Mouse (Mus musculus) left cerebral cortex, postnatal 4 days (tissue): ENCODE data around the gene Slc39a1. TPM values are rescaled to one million over a fixed set of nuclear protein-coding genes. Genes with fewer than 3 reads are reported as not detected.
"Not testable (repeated sequence)": the region's sequence is repeated elsewhere in the genome, so short reads cannot be mapped to it uniquely, and the experiment has no call there.

Experiments
- DNase-seq: peaks from one replicate; pipeline ENCODE4 v3.0.0-alpha.2; 2022
- intact Hi-C: fragments of 180-260 bp; cut with DNase I; formaldehyde crosslinking; loops from one replicate; pipeline ENCODE4 v1.15.1; 2025
- total RNA-seq, 2 experiments: library from RNA; stranded (reverse); gene quantifications; 2 replicates each; pipeline ENCODE4 v1.2.3; 2021

Gene Slc39a1
- total RNA-seq, 2 experiments from 2014 or later, result 41.2 TPM

GRCm38 (mm10) chr3:90264687-90265033, 16.7 kb downstream of the Slc39a1 start:
- intact Hi-C loops, result no loop called here
- no peak for DNase-seq

DNA sequence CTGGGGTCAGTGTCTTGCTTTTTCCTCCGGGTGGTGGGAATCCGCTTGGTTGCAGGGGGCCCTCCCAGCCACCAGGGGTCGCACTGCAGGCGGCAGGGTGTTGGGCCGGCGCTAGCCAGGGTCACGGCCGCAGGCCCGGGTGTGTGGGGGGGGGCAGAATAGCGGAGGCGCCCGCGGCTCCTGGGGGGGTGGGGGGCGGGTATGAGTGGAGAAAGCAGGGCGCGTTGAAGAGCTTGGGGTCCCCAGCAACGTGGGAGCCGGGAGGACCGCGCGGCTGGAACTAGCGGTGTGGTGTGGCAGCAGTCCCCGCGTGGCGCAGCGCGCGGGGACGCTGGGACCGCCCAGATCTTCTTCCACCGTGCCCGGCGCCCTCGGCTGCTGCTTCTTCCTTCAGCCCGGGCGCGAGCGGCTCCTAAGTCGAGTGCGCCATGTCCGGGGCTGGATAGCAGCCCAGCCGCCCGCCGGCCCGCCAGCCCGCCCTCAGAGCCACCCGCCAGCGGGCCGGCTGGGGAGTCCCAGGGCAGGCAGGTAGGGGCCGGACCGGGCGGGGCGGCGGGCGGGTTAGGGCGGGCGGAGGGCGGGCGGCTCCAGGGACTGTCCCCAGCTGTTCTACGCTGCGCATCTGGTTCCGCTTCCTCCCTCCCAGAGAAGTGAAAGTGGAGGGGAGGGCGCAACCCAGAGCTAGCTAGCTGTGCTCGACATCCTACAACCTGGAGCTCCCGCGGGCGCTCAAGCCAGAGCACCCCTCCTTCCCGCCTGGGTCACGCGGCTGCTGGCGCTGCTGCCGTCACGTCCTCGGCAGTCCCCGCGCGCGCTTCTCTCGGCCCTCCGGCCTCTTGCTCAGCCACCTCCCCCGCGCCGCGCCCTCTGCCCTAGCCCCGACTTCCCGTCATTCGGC, 17.3 kb downstream of the Slc39a1 start, which contains the start of gene Dennd4b:
TSS of gene Dennd4b (plus strand) at position 152 of the 898 bp plus-strand sequence.
- intact Hi-C loops, result no loop called here
- peak; percentile 93 for DNase-seq

- no peak for DNase-seq
- intact Hi-C loops, result no loop called here
Observed at GRCm38 (mm10) chr3:90265932-90266741, 18.2 kb downstream of the Slc39a1 start.

DNA sequence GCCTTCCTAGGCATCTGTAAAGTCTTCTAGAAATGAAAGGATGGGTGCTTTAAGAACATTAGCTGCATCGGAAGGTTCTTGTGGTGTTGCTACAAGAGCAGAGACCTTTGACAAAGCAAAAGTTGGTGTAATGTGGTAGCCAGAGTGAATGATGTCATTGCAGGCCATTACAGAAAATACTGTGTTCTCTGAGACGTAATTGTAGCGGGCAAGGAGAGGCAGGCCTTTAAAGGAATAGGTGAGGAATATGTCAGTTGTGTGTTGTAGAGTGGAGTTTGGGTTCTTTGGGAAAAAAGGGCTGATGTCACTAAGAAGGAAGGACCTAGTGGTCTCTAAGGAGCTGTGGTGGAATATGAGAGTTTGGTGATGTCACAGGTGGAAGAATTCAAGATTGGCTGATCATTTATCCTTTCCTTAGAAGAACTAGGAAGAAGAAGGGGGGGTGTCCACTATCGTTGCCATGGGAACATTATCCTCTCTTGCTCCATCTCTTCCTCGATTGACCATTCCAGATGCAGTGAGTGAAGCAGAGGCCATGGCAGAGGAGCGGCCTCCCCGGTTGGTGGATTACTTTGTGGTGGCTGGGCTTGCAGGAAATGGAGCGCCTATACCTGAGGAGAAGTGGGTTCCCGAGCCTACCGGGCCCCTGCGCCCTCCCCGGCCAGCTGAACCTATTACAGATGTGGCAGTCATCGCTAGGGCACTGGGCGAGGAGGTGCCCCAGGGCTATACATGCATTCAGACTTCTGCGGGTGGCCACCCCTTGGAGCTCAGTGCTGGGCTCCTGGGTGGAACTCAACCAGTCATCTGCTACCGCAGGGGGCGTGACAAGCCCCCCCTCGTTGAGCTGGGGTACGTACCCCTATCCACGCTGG, 19.2 kb downstream of the Slc39a1 start:
- intact Hi-C loops, result no loop called here

DNA sequence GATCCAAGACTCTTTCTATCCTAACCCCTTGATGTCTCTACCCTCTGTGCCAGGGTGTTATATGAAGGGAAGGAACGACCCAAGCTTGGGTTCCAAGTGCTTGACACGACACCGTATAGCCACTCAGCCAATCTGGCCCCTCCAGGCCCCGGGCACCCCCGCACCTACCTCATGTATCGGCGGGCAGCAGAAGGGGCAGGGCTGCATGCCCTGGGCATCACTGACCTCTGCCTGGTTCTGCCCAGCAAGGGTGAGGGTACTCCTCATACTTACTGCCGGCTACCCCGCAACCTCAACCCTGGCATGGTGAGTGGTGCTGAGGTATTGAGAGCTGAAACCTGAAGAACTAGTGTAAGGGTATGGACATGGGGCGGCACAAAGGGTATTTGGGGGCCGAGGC, 20.2 kb downstream of the Slc39a1 start:
- no peak for DNase-seq
- intact Hi-C loops, result no loop called here

More for the DNA sequence above, 19.2 kb downstream of the Slc39a1 start:
- no peak for DNase-seq

- intact Hi-C loops, result no loop called here
- DNase-seq, result no peak
Observed at GRCm38 (mm10) chr3:90268971-90269370, 21.0 kb downstream of the Slc39a1 start.

DNA sequence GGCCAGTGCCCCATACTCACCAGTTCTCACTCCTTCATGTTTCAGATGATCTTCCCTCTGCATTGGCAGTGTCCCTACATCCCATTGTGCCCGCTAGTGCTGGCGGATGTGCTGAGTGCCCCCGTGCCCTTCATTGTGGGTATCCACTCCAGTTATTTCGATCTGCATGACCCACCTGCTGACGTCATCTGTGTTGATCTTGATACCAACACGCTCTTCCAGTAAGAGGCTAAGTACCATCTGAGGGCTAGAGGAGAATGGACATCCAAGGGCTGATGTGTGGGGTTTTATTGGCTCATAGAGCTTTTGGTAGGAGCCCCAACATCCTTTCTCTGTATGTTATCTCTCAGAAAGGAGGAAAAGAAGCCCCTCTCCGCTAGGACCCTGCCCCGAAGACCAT, 22.8 kb downstream of the Slc39a1 start:
- intact Hi-C loops, result no loop called here
- DNase-seq, result no peak

DNA sequence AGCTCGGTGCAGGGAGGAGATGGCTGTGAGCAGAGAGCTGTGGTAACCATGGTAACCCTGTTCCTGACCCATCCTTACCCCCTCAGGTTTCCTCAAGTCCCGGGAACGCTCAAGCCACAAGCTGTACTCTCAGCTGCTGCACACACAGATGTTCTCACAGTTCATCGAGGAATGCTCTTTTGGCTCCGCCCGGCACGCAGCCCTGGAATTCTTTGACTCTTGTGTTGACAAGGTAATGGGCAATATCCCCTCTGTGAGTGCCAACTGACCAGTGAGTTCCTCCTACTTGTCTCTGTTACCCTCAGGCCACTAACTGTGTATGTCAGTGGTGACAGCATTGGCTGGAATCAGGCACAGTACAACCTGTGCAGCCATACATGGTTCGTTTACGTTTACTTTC, 24.2 kb downstream of the Slc39a1 start:
- no peak for DNase-seq
- intact Hi-C loops, result no loop called here

GRCm38 (mm10) chr3:90273855-90274254, 25.9 kb downstream of the Slc39a1 start:
- DNase-seq, result no peak
- intact Hi-C loops, result no loop called here

DNA sequence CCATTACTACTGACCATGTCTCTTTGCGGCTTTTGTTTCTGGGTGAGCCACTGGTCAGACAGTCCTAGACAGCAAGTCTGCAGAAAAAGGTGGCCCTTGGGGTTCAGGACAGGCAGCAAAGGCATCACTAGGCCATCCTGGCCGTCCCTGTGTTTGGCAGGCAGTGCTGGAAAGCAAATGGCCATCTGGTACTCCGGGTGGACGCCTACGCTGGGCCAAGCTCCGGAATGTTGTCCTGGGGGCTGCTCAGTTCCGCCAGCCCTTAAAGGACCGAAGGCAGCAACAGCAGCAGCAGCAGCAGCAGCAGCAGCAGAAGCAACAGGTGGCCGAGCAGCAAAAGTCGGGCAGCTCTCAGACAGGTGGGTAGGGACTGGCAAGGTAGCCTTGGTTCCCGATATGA, 27.3 kb downstream of the Slc39a1 start:
- DNase-seq, result no peak
- intact Hi-C loops, result no loop called here

GRCm38 (mm10) chr3:90276858-90277257, 28.9 kb downstream of the Slc39a1 start:
- no peak for DNase-seq
- intact Hi-C loops, result no loop called here

DNA sequence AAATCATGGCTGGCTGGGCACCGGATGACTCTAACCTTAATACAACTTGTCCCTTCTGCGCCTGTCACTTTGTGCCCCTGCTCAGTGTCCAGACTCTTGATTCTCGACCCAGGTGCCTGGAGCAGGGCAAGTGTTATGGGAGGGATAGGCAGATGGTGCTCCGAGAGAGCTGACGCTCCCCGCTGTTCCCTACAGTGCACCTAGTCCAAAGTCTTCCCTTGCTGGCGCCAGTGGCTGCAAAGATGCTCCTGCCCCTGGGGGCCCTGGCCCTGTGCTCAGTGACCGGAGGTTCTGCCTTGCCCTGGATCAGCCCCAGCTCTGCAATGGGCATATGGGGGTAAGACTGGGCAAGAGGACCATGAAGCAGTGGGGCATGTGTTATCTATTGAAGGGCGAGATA, 29.8 kb downstream of the Slc39a1 start:
- intact Hi-C loops, result no loop called here
- no peak for DNase-seq

DNA sequence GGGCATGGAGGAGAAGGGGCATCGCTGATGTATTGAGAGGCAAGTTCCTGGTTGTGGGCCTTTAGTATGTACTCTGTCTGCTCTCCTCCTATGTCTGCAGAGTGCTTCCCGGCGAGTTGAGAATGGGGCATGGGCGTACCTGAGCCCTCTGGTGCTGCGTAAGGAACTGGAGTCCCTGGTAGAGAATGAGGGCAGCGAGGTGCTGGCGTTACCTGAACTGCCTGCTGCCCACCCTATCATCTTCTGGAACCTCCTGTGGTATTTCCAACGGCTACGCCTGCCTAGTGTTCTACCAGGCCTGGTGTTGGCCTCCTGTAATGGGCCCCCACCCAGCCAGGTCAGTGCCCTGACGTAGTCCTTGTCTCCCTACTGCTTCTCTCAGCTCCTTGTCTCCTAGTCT, 30.2 kb downstream of the Slc39a1 start:
- intact Hi-C loops, result no loop called here
- no peak for DNase-seq

- intact Hi-C loops, result no loop called here
Observed at GRCm38 (mm10) chr3:90279216-90279615, 31.2 kb downstream of the Slc39a1 start.

DNA sequence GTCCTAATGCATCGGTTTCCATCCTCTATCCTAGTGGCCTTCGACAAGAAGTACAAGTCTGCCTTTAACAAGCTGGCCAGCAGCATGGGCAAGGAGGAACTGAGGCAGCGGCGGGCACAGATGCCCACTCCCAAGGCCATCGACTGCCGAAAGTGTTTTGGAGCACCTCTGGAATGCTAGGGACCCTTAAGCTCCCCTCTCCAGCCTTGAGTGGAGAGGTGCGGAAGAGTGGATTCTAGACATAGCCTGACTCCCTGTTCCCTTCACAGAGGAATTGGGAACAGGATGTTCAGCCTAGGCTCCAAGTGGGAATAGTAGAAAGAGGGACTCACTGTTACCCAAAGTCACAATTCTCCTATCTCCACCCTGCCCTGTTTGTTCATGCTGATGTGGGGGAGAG, 31.8 kb downstream of the Slc39a1 start:
- intact Hi-C loops, result no loop called here
- no peak for DNase-seq

More at GRCm38 (mm10) chr3:90279216-90279615, 31.2 kb downstream of the Slc39a1 start:
- no peak for DNase-seq

- intact Hi-C loops, result no loop called here
Observed at GRCm38 (mm10) chr3:90280708-90281107, 32.7 kb downstream of the Slc39a1 start.

GRCm38 (mm10) chr3:90284150-90284549, 36.2 kb downstream of the Slc39a1 start:
- intact Hi-C loops, result no loop called here
- DNase-seq, result no peak

More at GRCm38 (mm10) chr3:90280708-90281107, 32.7 kb downstream of the Slc39a1 start:
- DNase-seq, result no peak

DNA sequence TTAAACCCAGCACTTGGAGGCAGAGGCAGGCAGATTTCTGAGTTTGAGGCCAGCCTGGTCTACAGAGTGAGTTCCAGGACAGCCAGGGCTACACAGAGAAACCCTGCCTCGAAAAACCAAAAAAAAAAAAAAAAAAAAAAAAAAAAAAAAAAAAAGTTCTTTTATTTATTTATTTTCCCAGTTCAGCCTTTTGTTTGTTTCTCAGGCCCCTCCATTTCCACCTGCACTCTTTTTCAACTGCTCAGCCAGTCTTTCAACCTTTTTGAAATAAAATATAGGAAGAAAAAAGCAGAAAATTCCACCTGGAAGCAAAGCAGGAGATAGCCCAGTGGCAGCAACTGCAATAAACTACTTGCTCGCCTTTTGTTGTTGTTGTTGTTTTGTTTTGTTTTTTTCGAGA, 41.4 kb downstream of the Slc39a1 start:
- intact Hi-C loops, DNase-seq: not testable (repeated sequence)

- intact Hi-C loops, result loop anchor here (5.0 kb wide), 1 partner anchor 82 kb away; no protein-coding TSS in a partner anchor
- DNase-seq, result no peak
Observed at GRCm38 (mm10) chr3:90290602-90291001, 42.6 kb downstream of the Slc39a1 start.

DNA sequence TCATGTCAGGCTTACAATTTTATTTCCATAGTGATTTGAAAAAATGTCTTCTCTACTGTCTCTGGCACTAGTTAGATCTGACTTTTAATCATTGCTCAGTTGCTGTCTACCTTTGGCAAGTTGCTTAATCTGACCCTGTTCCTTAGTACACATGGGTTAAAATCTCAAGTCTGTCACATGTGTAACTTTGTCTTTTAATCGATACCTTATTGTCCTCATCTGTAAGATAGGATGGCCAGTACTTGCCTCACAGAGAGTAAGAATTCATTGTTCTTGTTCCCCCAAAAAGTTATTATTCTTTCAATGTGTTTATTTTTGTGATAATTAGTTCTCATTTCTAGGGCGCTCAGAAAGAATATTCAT, 44.0 kb downstream of the Slc39a1 start:
- no peak for DNase-seq
- intact Hi-C loops, result loop anchor here (5.0 kb wide), 1 partner anchor 80 kb away; no protein-coding TSS in a partner anchor
